Mouse (Mus musculus) hindbrain, embryonic 15.5 days (tissue): Measurements from ENCODE around the gene Gprin2. TPM values are rescaled to one million over a fixed set of nuclear protein-coding genes. Genes with fewer than 3 reads are reported as not detected.

ENCODE experiments used
- ATAC-seq: fragments of 200-750 bp; cut with Nextera tagmentation; 2 replicates; pipeline ENCODE4 v1.8.0; 2017; ENCODE audit warnings: low read depth, moderate number of reproducible peaks, moderate TSS enrichment; ENCODE audit not compliant: low FRiP score
- H3K27ac ChIP-seq: fragments of 300-500 bp; sonication (generic); replicated peaks from 2 replicates; pipeline ENCODE4 v1.5.1; 2015; ENCODE audit warnings: mild to moderate bottlenecking, inconsistent platforms
- H3K27me3 ChIP-seq: fragments of 300-500 bp; sonication (generic); 2 replicates; pipeline ENCODE4 v1.6.1; 2015; ENCODE audit warnings: control low read depth, inconsistent platforms
- H3K36me3 ChIP-seq: fragments of 300-500 bp; sonication (generic); 2 replicates; pipeline ENCODE4 v1.6.1; 2015; ENCODE audit warnings: control low read depth, inconsistent platforms
- H3K4me1 ChIP-seq: fragments of 300-500 bp; sonication (generic); replicated peaks from 2 replicates; pipeline ENCODE4 v1.6.1; 2015; ENCODE audit warnings: control low read depth, inconsistent platforms
- H3K4me2 ChIP-seq: fragments of 300-500 bp; sonication (generic); 2 replicates; pipeline ENCODE4 v1.6.1; 2015; ENCODE audit warnings: moderate library complexity, mild to moderate bottlenecking, inconsistent platforms
- H3K4me3 ChIP-seq: fragments of 300-500 bp; sonication (generic); 2 replicates; pipeline ENCODE4 v1.5.1; 2015; ENCODE audit warnings: mild to moderate bottlenecking, inconsistent platforms
- H3K9ac ChIP-seq: fragments of 300-500 bp; sonication (generic); 2 replicates; pipeline ENCODE4 v1.6.1; 2015; ENCODE audit warnings: inconsistent platforms
- H3K9me3 ChIP-seq: fragments of 300-500 bp; sonication (generic); 2 replicates; pipeline ENCODE4 v1.6.1; 2016; ENCODE audit warnings: control low read depth, inconsistent platforms
- WGBS: fragments of 180-500 bp; shearing (Covaris S2); methylation state at CpG from one replicate; pipeline ENCODE4 v1.1.7; 2015; 5-methylcytosine and 5-hydroxymethylcytosine counted together
- polyA plus RNA-seq: library from polyadenylated mRNA; unstranded; fragments of >200 nt; fragmentation: Nextera tagmentation; extraction: Ambion mirVana; gene quantifications from 2 replicates; pipeline ENCODE4 v1.2.1, GENCODE M21; 2015

Gprin2 gene
- polyA plus RNA-seq, 1 experiment from 2014 or later, result 6.1 TPM

- H3K4me3 ChIP-seq, result no peak overlapping the region
- no peaks in the 10 kb centered on the region for H3K36me3 ChIP-seq
- H3K9ac ChIP-seq, result no peak overlapping the region
- H3K4me2 ChIP-seq, result no peak overlapping the region
- 73% methylated on average over 5 of the region's 5 CpGs for WGBS
- H3K27ac ChIP-seq, result no peak overlapping the region
- no peaks in the 10 kb centered on the region for H3K9me3 ChIP-seq
- peaks cover 4% of the 10 kb centered on the region for H3K4me1 ChIP-seq
- peaks cover 23% of the 10 kb centered on the region for H3K27me3 ChIP-seq
- no peak for ATAC-seq
Measured at GRCm38 (mm10) chr14:34223362-34223898, 22.0 kb upstream of the Gprin2 start.

- H3K27ac ChIP-seq, result no peak overlapping the region
- H3K4me3 ChIP-seq, result no peak overlapping the region
- WGBS, result 70% methylated on average over 5 of the region's 5 CpGs
- peaks cover 4% of the 10 kb centered on the region for H3K4me1 ChIP-seq
- H3K9me3 ChIP-seq, result no peaks in the 10 kb centered on the region
- no peak for ATAC-seq
- H3K9ac ChIP-seq, result no peak overlapping the region
- H3K27me3 ChIP-seq, result peaks cover 23% of the 10 kb centered on the region
- no peaks in the 10 kb centered on the region for H3K36me3 ChIP-seq
- H3K4me2 ChIP-seq, result no peak overlapping the region
Measured at GRCm38 (mm10) chr14:34221416-34222077, 20.1 kb upstream of the Gprin2 start.

GRCm38 (mm10) chr14:34220426-34220825 lies 19.0 kb upstream of the Gprin2 start:
- no peak overlapping the region for H3K27ac ChIP-seq
- ATAC-seq, result no peak
- no peak overlapping the region for H3K4me3 ChIP-seq
- H3K4me1 ChIP-seq, result peaks cover 4% of the 10 kb centered on the region
- no peaks in the 10 kb centered on the region for H3K9me3 ChIP-seq
- H3K4me2 ChIP-seq, result no peak overlapping the region
- peaks cover 23% of the 10 kb centered on the region for H3K27me3 ChIP-seq
- no peak overlapping the region for H3K9ac ChIP-seq
- no peaks in the 10 kb centered on the region for H3K36me3 ChIP-seq
- WGBS, result 85% methylated on average over 5 of the region's 5 CpGs

GRCm38 (mm10) chr14:34219786-34220198 lies 18.3 kb upstream of the Gprin2 start:
- Histone ChIP-seq H3K36me3 (no peaks in the 10 kb centered on the region), H3K27me3 (peaks cover 23% of the 10 kb centered on the region), H3K4me1 (peaks cover 4% of the 10 kb centered on the region), H3K9ac (no peak overlapping the region), H3K4me2 (peak overlapping the region; percentile 52), H3K27ac (no peak overlapping the region), H3K4me3 (peak overlapping the region; percentile 24), H3K9me3 (no peaks in the 10 kb centered on the region)
- 8% methylated on average over 29 of the region's 29 CpGs for WGBS
- no peak for ATAC-seq

- ATAC-seq, result no peak
- Histone ChIP-seq H3K4me2 (peak within 1 kb of the TSS; percentile 52), H3K27me3 (peaks cover 23% of the 10 kb centered on the region), H3K4me1 (peaks cover 4% of the 10 kb centered on the region), H3K4me3 (peak within 1 kb of the TSS; percentile 24), H3K9me3 (no peaks in the 10 kb centered on the region), H3K27ac (no peak within 1 kb of the TSS), H3K36me3 (no peaks in the 10 kb centered on the region), H3K9ac (no peak within 1 kb of the TSS)
- 80% methylated on average over 6 of the region's 6 CpGs for WGBS
Measured at GRCm38 (mm10) chr14:34219295-34219694, 17.8 kb upstream of the Gprin2 start, which contains the start of gene Syt15. Gene Syt15 (plus strand): TSS chr14:34219595.

GRCm38 (mm10) chr14:34215451-34216127 lies 14.1 kb upstream of the Gprin2 start:
- H3K27ac ChIP-seq, result no peak overlapping the region
- H3K4me3 ChIP-seq, result no peak overlapping the region
- WGBS, result 65% methylated on average over 6 of the region's 6 CpGs
- H3K36me3 ChIP-seq, result no peaks in the 10 kb centered on the region
- no peaks in the 10 kb centered on the region for H3K9me3 ChIP-seq
- no peak overlapping the region for H3K9ac ChIP-seq
- H3K27me3 ChIP-seq, result peaks cover 19% of the 10 kb centered on the region
- peaks cover 4% of the 10 kb centered on the region for H3K4me1 ChIP-seq
- no peak overlapping the region for H3K4me2 ChIP-seq
- ATAC-seq, result 0 out of 2 replicates have a peak, but pooled peaks have one; percentile 65

- WGBS, result 92% methylated on average over 4 of the region's 4 CpGs
Measured at GRCm38 (mm10) chr14:34209942-34210341, 8.5 kb upstream of the Gprin2 start.

GRCm38 (mm10) chr14:34209080-34209479 lies 7.6 kb upstream of the Gprin2 start:
- Histone ChIP-seq H3K4me3 (no peak overlapping the region), H3K4me1 (no peaks in the 10 kb centered on the region), H3K36me3 (no peaks in the 10 kb centered on the region), H3K9me3 (no peaks in the 10 kb centered on the region), H3K27me3 (no peaks in the 10 kb centered on the region), H3K27ac (no peak overlapping the region), H3K9ac (no peak overlapping the region), H3K4me2 (no peak overlapping the region)
- 56% methylated on average over 4 of the region's 4 CpGs for WGBS
- ATAC-seq, result no peak

More at GRCm38 (mm10) chr14:34209942-34210341, 8.5 kb upstream of the Gprin2 start:
- Histone ChIP-seq H3K4me2 (no peak overlapping the region), H3K9ac (no peak overlapping the region), H3K36me3 (no peaks in the 10 kb centered on the region), H3K4me1 (no peaks in the 10 kb centered on the region), H3K9me3 (no peaks in the 10 kb centered on the region), H3K27me3 (no peaks in the 10 kb centered on the region), H3K27ac (no peak overlapping the region), H3K4me3 (no peak overlapping the region)
- no peak for ATAC-seq

GRCm38 (mm10) chr14:34208651-34209050 lies 7.2 kb upstream of the Gprin2 start:
- Histone ChIP-seq H3K4me3 (no peak overlapping the region), H3K36me3 (no peaks in the 10 kb centered on the region)
- WGBS, result 50% methylated on average over 2 of the region's 2 CpGs

GRCm38 (mm10) chr14:34207996-34208395 lies 6.5 kb upstream of the Gprin2 start:
- H3K36me3 ChIP-seq, result no peaks in the 10 kb centered on the region
- H3K9me3 ChIP-seq, result no peaks in the 10 kb centered on the region
- H3K27me3 ChIP-seq, result no peaks in the 10 kb centered on the region
- H3K4me1 ChIP-seq, result no peaks in the 10 kb centered on the region
- no peak overlapping the region for H3K4me3 ChIP-seq
- H3K27ac ChIP-seq, result no peak overlapping the region
- WGBS, result 80% methylated on average over 6 of the region's 6 CpGs
- no peak overlapping the region for H3K4me2 ChIP-seq
- no peak overlapping the region for H3K9ac ChIP-seq
- ATAC-seq, result no peak

More at GRCm38 (mm10) chr14:34208651-34209050, 7.2 kb upstream of the Gprin2 start:
- Histone ChIP-seq H3K9ac (no peak overlapping the region), H3K4me2 (no peak overlapping the region), H3K4me1 (no peaks in the 10 kb centered on the region), H3K9me3 (no peaks in the 10 kb centered on the region), H3K27ac (no peak overlapping the region), H3K27me3 (no peaks in the 10 kb centered on the region)
- no peak for ATAC-seq

GRCm38 (mm10) chr14:34200738-34201230 lies 669 bp downstream of the Gprin2 start:
- Histone ChIP-seq H3K4me3 (peak overlapping the region; percentile 77), H3K36me3 (no peaks in the 10 kb centered on the region), H3K4me2 (peak overlapping the region; percentile 77), H3K9me3 (no peaks in the 10 kb centered on the region), H3K9ac (peak overlapping the region; percentile 85), H3K27me3 (no peaks in the 10 kb centered on the region), H3K4me1 (peaks cover 19% of the 10 kb centered on the region), H3K27ac (peak overlapping the region; percentile 85)
- 2% methylated on average over 19 of the region's 19 CpGs for WGBS
- peak; percentile 86 for ATAC-seq

GRCm38 (mm10) chr14:34196706-34197105 lies 4.7 kb downstream of the Gprin2 start:
- Histone ChIP-seq H3K27me3 (no peaks in the 10 kb centered on the region), H3K9ac (no peak overlapping the region), H3K36me3 (peaks cover 14% of the 10 kb centered on the region; the same call in 1 of the 2 replicates), H3K4me3 (no peak overlapping the region), H3K9me3 (no peaks in the 10 kb centered on the region), H3K4me1 (peaks cover 19% of the 10 kb centered on the region), H3K4me2 (no peak overlapping the region), H3K27ac (no peak overlapping the region)
- ATAC-seq, result no peak
- 47% methylated on average over 4 of the region's 4 CpGs for WGBS
